Mouse (Mus musculus): ENCODE measurements around the gene Pias3.

DNA sequence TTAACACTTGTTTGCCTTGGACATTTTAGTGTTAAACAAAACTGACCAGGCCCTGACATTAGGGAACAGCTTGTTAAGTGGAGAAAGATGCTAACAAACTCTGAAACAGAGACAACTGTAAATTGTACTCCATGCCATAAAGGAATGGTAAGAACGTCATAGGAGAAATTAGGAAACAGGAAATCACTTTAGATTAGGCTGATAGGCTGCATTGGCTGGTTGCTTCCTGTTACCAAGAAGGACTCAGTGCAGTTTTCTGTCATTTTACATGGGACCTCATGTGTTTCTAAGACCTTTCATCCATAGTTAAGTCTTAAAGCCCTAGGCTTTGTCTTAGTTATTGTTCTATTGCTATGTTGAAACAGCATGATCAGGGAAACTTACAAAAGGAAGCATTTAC lies 50.6 kb downstream of the Pias3 start:
- TF ChIP-seq CTCF (IDR thresholded peaks at IDR 0.05; ENCODE audit: low read depth, low read length) (no peak), POLR2A (IDR thresholded peaks at IDR 0.05; ENCODE audit: insufficient read depth, low read length) (no peak)

Measured in ES-Bruce4 (cell line).